Mouse (Mus musculus): ENCODE results near the gene Slc9a1.

The Slc9a1 gene

GRCm38 (mm10) chr4:133402011-133402410, 32.5 kb downstream of the Slc9a1 start:
- DNase-seq (ENCODE audit: low read depth, low spot score) = no peak

GRCm38 (mm10) chr4:133403611-133404228, 34.2 kb downstream of the Slc9a1 start:
- no peak for DNase-seq (ENCODE audit: low read depth, low spot score)

GRCm38 (mm10) chr4:133404256-133404655, 34.8 kb downstream of the Slc9a1 start:
- DNase-seq (ENCODE audit: low read depth, low spot score) = no peak

GRCm38 (mm10) chr4:133406313-133407056, 37.0 kb downstream of the Slc9a1 start:
- DNase-seq (ENCODE audit: low read depth, low spot score) = no peak

GRCm38 (mm10) chr4:133407114-133407787, 37.7 kb downstream of the Slc9a1 start:
- DNase-seq (ENCODE audit: low read depth, low spot score) = no peak

GRCm38 (mm10) chr4:133408006-133408405, 38.5 kb downstream of the Slc9a1 start:
- no peak for DNase-seq (ENCODE audit: low read depth, low spot score)

GRCm38 (mm10) chr4:133410994-133411393, 41.5 kb downstream of the Slc9a1 start:
- DNase-seq (ENCODE audit: low read depth, low spot score) = no peak

- DNase-seq (ENCODE audit: low read depth, low spot score) = no peak
These were observed 42.6 kb downstream of the Slc9a1 start for GRCm38 (mm10) chr4:133412096-133412495.

GRCm38 (mm10) chr4:133412575-133413540, 43.4 kb downstream of the Slc9a1 start:
- no peak for DNase-seq (ENCODE audit: low read depth, low spot score)

GRCm38 (mm10) chr4:133413617-133414016, 44.1 kb downstream of the Slc9a1 start:
- no peak for DNase-seq (ENCODE audit: low read depth, low spot score)

- DNase-seq (ENCODE audit: low read depth, low spot score) = no peak
These were observed 45.4 kb downstream of the Slc9a1 start for GRCm38 (mm10) chr4:133414920-133415319.

- no peak for DNase-seq (ENCODE audit: low read depth, low spot score)
These were observed 50.0 kb downstream of the Slc9a1 start for GRCm38 (mm10) chr4:133419312-133420004.

- no peak for DNase-seq (ENCODE audit: low read depth, low spot score)
These were observed 52.5 kb downstream of the Slc9a1 start for GRCm38 (mm10) chr4:133421989-133422388.

GRCm38 (mm10) chr4:133422601-133423000, 53.1 kb downstream of the Slc9a1 start:
- no peak for DNase-seq (ENCODE audit: low read depth, low spot score)

- no peak for DNase-seq (ENCODE audit: low read depth, low spot score)
These were observed 53.6 kb downstream of the Slc9a1 start for GRCm38 (mm10) chr4:133423108-133423507.

GRCm38 (mm10) chr4:133423691-133424090, 54.2 kb downstream of the Slc9a1 start:
- DNase-seq (ENCODE audit: low read depth, low spot score) = no peak

- peak; percentile 64 for DNase-seq (ENCODE audit: low read depth, low spot score)
These were observed 54.6 kb downstream of the Slc9a1 start for GRCm38 (mm10) chr4:133424100-133424499.

- no peak for DNase-seq (ENCODE audit: low read depth, low spot score)
These were observed 56.6 kb downstream of the Slc9a1 start for GRCm38 (mm10) chr4:133426141-133426540.

- no peak for DNase-seq (ENCODE audit: low read depth, low spot score)
These were observed 62.0 kb downstream of the Slc9a1 start for GRCm38 (mm10) chr4:133431508-133431907.

GRCm38 (mm10) chr4:133432560-133433171, 63.2 kb downstream of the Slc9a1 start:
- no peak for DNase-seq (ENCODE audit: low read depth, low spot score)
